Mouse (Mus musculus) heart, adult 2 months (tissue): ENCODE measurements around the gene Pde9a. TPM values are rescaled to one million over a fixed set of nuclear protein-coding genes. Genes with fewer than 3 reads are reported as not detected.

Experiments used
- DNase-seq, 2 experiments: peaks; one replicate each; pipeline ENCODE4 v3.0.0; 2021
- H3K27ac ChIP-seq: fragments of 200-600 bp; 2 replicates; pipeline ENCODE4 v1.8.1; 2022
- H3K27me3 ChIP-seq: fragments of 200-500 bp; 2 replicates; pipeline ENCODE4 v1.6.1; 2012; ENCODE audit warnings: mild to moderate bottlenecking, low read length, inconsistent platforms, mixed read lengths; ENCODE audit not compliant: control insufficient read depth, insufficient read depth
- H3K36me3 ChIP-seq: fragments of 200-500 bp; 2 replicates; pipeline ENCODE4 v1.6.1; 2012; ENCODE audit warnings: low read length, inconsistent platforms; ENCODE audit not compliant: control insufficient read depth, insufficient read depth
- H3K4me1 ChIP-seq: fragments of 200-500 bp; 2 replicates; pipeline ENCODE4 v1.6.1; 2011; ENCODE audit warnings: low read length; ENCODE audit not compliant: control insufficient read depth, insufficient read depth
- H3K4me3 ChIP-seq: fragments of 200-600 bp; 2 replicates; pipeline ENCODE4 v1.8.1; 2022
- H3K79me2 ChIP-seq: fragments of 200-500 bp; replicated peaks from 2 replicates; pipeline ENCODE4 v1.6.1; 2012; ENCODE audit warnings: mild to moderate bottlenecking, inconsistent platforms, low read length, moderate library complexity, mixed read lengths; ENCODE audit not compliant: control insufficient read depth, insufficient read depth
- H3K9ac ChIP-seq: fragments of 200-500 bp; 2 replicates; pipeline ENCODE4 v1.6.1; 2012; ENCODE audit warnings: low read depth, mild to moderate bottlenecking, control low read depth, inconsistent platforms, low read length, mixed read lengths
- CTCF ChIP-seq: fragments of 200-600 bp; IDR thresholded peaks from 2 replicates; pipeline ENCODE4 v1.8.1; 2022; ENCODE audit warnings: antibody characterized with exemption, mild to moderate bottlenecking, moderate library complexity
- EP300 ChIP-seq: fragments of 200-500 bp; IDR thresholded peaks from 2 replicates; pipeline ENCODE4 v1.6.1; 2011; ENCODE audit warnings: low read depth, low read length, control low read depth; ENCODE audit not compliant: insufficient read depth
- POLR2A ChIP-seq: fragments of 200-500 bp; IDR thresholded peaks from 2 replicates; pipeline ENCODE4 v1.6.1; 2011; ENCODE audit warnings: mild to moderate bottlenecking, low read depth, low read length, control low read depth; ENCODE audit not compliant: insufficient read depth
- WGBS: fragments of 180-500 bp; shearing (Covaris S2); methylation state at CpG from one replicate; pipeline ENCODE4 v1.1.7; 2018; 5-methylcytosine and 5-hydroxymethylcytosine counted together
- intact Hi-C: fragments of 180-260 bp; cut with DNase I; formaldehyde crosslinking; loops from one replicate; pipeline ENCODE4 v1.15.1; 2025
- long read RNA-seq: library from polyadenylated mRNA; stranded (forward); transcript quantifications from one replicate; pipeline ENCODE4 v2.0.0, GENCODE M21; 2021
- polyA plus RNA-seq: library from polyadenylated mRNA; depleted of rRNA; stranded (reverse); fragments of >200 nt; gene quantifications from 2 replicates; pipeline ENCODE4 v1.2.3, GENCODE M21; 2012; rRNA removed
- total RNA-seq, 2 experiments: library from RNA; stranded (reverse); gene quantifications; 2 replicates each; pipeline ENCODE4 v1.2.3; 2021

Pde9a gene
- total RNA-seq = 1 to 10 TPM; 3.2 to 4.0 TPM
- polyA plus RNA-seq = 10.4 and 12.1 TPM in 2 replicates
- long read RNA-seq, partial matches to known transcripts = 0 of 3 reads
- long read RNA-seq, other reads (novel, unspliced or antisense) = 0 of 3 reads

DNA sequence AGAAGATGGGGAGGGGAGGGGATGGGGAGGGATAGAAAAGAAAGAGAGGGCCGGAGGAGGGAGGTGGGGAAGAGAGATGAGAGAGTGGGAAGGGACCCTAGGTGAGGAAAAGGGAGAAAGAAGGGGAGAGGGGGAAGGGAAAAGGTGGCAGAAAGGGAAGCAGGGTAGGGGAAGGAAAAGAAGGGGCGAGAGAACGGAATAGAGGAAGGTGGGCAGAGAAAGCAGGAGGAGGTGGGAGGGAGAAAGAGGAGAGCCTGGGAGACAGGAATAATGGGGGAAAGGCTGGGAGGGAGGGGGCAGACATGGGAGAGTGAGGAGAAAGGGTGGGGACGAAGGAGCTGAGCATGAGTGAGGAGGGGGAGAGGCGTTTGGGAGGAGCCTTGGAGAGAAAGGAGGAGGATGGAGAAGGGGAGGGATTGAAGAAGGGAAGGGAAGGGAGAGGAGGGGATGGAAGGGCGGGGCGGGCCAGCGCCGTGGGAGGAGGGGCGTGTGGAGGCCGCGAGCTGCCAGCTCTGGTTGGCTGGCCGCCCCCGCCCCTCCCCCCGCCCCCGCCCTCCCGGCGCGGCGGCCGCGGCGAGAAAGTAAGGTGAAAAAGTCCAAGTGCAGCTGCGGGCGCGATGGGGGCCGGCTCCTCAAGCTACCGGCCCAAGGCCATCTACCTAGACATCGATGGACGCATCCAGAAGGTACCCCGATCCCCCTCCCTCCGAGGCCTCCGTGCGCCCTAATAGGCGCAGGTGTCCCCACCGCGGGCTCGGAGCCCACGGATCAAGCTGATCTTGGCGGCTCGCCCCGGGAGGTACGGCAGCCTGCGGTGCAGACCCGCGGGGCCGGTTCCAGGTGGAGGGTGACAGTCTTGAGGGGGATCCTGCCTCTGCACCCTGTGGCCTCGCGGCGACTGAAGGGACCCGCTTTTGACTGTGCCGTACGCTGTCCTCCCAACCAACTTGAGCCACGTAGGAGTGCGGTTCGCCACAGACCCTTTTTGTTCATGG is at the start of gene Pde9a:
Gene Pde9a, plus strand, starts transcription at position 540 of the 995 bp plus-strand sequence.
- TF ChIP-seq CTCF (no peak), EP300 (no peak), POLR2A (no peak)
- Histone ChIP-seq H3K4me3 (peak within 1 kb of the TSS; percentile 59), H3K9ac (peak within 1 kb of the TSS; percentile 71), H3K36me3 (no peaks in the 10 kb centered on the region), H3K4me1 (peaks cover 10% of the 10 kb centered on the region), H3K27ac (peak within 1 kb of the TSS; percentile 69), H3K79me2 (no peaks in the 10 kb centered on the region), H3K27me3 (no peaks in the 10 kb centered on the region)
- WGBS = 4% methylated on average over 52 of the region's 56 CpGs
- intact Hi-C loops = loop anchor here (5.0 kb wide), 1 partner anchor 36 kb away; no protein-coding TSS in a partner anchor
- peak; percentile 75 for DNase-seq

DNA sequence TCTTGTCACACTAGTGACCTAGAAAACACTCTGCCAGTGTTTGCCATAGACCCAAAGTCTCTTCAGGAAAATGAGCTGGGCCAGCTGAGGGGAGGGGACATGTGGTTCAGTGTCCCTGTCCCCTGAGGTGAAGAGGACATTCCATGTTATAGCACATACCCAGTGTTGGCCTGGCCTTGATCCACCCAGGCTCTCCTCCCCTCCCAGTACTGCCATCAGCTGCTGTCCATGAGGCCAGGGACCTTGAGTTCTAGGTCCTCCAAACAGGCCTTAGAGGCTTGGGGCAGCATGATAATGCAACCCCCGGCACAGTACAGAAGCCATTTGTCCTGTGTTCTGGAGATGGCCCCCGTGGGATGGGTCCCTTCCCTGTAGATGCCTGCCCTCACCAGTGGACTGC is 46.2 kb upstream of the Pde9a start:
- intact Hi-C loops = loop anchor here (5.0 kb wide), 1 partner anchor 202 kb away; no protein-coding TSS in a partner anchor
- H3K36me3 ChIP-seq = no peaks in the 10 kb centered on the region
- no peaks in the 10 kb centered on the region for H3K27me3 ChIP-seq
- H3K4me3 ChIP-seq = no peak overlapping the region
- no peak overlapping the region for H3K27ac ChIP-seq
- WGBS = 85% methylated on average over 2 of the region's 2 CpGs
- H3K4me1 ChIP-seq = no peaks in the 10 kb centered on the region
- H3K9ac ChIP-seq = no peak overlapping the region
- no peak for TF ChIP-seq POLR2A
- TF ChIP-seq CTCF = no peak
- TF ChIP-seq EP300 = no peak
- no peak for DNase-seq
- no peaks in the 10 kb centered on the region for H3K79me2 ChIP-seq

GRCm38 (mm10) chr17:31342191-31342590 is 43.8 kb upstream of the Pde9a start:
- intact Hi-C loops = loop anchor here (5.0 kb wide), 1 partner anchor 205 kb away; no protein-coding TSS in a partner anchor
- Histone ChIP-seq H3K9ac (no peak overlapping the region), H3K4me1 (no peaks in the 10 kb centered on the region), H3K36me3 (no peaks in the 10 kb centered on the region), H3K27ac (no peak overlapping the region), H3K27me3 (no peaks in the 10 kb centered on the region), H3K4me3 (no peak overlapping the region), H3K79me2 (no peaks in the 10 kb centered on the region)
- no peak for DNase-seq
- WGBS = 68% methylated on average over 6 of the region's 6 CpGs
- TF ChIP-seq EP300 (no peak), CTCF (no peak), POLR2A (no peak)

GRCm38 (mm10) chr17:31344172-31344801 is 41.7 kb upstream of the Pde9a start:
- H3K36me3 ChIP-seq = no peaks in the 10 kb centered on the region
- no peaks in the 10 kb centered on the region for H3K27me3 ChIP-seq
- TF ChIP-seq CTCF (peak; percentile 93), POLR2A (no peak), EP300 (no peak)
- intact Hi-C loops = loop anchor here (1.0 to 5.0 kb wide), 2 partner anchors 90 to 207 kb away; no protein-coding TSS in a partner anchor
- 37% methylated on average over 5 of the region's 5 CpGs for WGBS
- peak; percentile 62 to 78 for DNase-seq
- H3K79me2 ChIP-seq = no peaks in the 10 kb centered on the region
- H3K27ac ChIP-seq = no peak overlapping the region
- H3K4me3 ChIP-seq = no peak overlapping the region
- H3K9ac ChIP-seq = no peak overlapping the region
- H3K4me1 ChIP-seq = no peaks in the 10 kb centered on the region

- Histone ChIP-seq H3K4me1 (no peaks in the 10 kb centered on the region), H3K4me3 (no peak overlapping the region), H3K9ac (no peak overlapping the region), H3K36me3 (no peaks in the 10 kb centered on the region), H3K27me3 (no peaks in the 10 kb centered on the region), H3K27ac (no peak overlapping the region), H3K79me2 (no peaks in the 10 kb centered on the region)
- intact Hi-C loops = loop anchor here (1.0 to 5.0 kb wide), 2 partner anchors 91 to 208 kb away; no protein-coding TSS in a partner anchor
- no peak for TF ChIP-seq CTCF
- no peak for TF ChIP-seq POLR2A
- no peak for TF ChIP-seq EP300
- DNase-seq = no peak
- WGBS = 90% methylated on average over 3 of the region's 3 CpGs
Measured at GRCm38 (mm10) chr17:31344816-31345215, 41.2 kb upstream of the Pde9a start.
